Mouse (Mus musculus): ENCODE data around the gene Lancl2. TPM values are rescaled to one million over a fixed set of nuclear protein-coding genes. Genes with fewer than 3 reads are reported as not detected.
A peak's percentile ranks its signal among the peaks of the same experiment; 100 is the strongest.

The Lancl2 gene
- polyA plus RNA-seq (2015; fragmentation: Nextera tagmentation; extraction: Ambion mirVana): 30.8 and 32.8 TPM in 2 replicates

DNA sequence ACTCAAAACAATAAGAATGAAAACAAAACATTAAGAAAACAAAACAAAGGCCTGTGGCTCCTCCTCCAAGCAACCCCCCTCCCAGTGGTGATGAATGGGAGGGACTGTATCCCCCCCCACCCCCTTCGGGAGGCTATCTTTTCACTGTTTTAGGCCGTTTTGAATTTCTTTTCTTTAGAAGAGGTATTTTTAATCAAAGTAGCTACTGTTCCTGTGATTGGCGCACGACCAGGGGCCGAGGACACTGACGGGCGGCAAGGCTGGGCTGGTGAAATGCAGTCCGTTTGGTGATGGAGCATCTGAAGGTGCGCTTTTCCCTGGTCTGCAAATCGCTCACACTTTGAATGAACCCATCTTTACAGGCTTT lies at the start of gene Lancl2:
Gene Lancl2, plus strand, starts transcription at position 165 of the 367 bp plus-strand sequence.
- Histone ChIP-seq H3K27ac (peak within 1 kb of the TSS; percentile 99), H3K9ac (peak within 1 kb of the TSS; percentile 92), H3K4me3 (peak within 1 kb of the TSS; percentile 69), H3K36me3 (no peaks in the 10 kb centered on the region), H3K9me3 (no peaks in the 10 kb centered on the region), H3K4me1 (peaks cover 17% of the 10 kb centered on the region), H3K27me3 (no peaks in the 10 kb centered on the region), H3K4me2 (replicated peaks) (peak within 1 kb of the TSS; percentile 72)
- WGBS: under 1% methylated on average over 10 of the region's 10 CpGs
- peak; percentile 38 for ATAC-seq (ENCODE audit: low FRiP score, low read depth)

GRCm38 (mm10) chr6:57661295-57661694 lies 41.0 kb upstream of the Lancl2 start:
- no peak for ATAC-seq (ENCODE audit: low FRiP score, low read depth)
- Histone ChIP-seq H3K9ac (no peak overlapping the region), H3K4me3 (no peak overlapping the region), H3K4me2 (replicated peaks) (no peak overlapping the region), H3K27ac (no peak overlapping the region), H3K9me3 (no peaks in the 10 kb centered on the region), H3K36me3 (no peaks in the 10 kb centered on the region), H3K27me3 (no peaks in the 10 kb centered on the region), H3K4me1 (no peaks in the 10 kb centered on the region)
- WGBS: 84% methylated on average over 4 of the region's 4 CpGs

DNA sequence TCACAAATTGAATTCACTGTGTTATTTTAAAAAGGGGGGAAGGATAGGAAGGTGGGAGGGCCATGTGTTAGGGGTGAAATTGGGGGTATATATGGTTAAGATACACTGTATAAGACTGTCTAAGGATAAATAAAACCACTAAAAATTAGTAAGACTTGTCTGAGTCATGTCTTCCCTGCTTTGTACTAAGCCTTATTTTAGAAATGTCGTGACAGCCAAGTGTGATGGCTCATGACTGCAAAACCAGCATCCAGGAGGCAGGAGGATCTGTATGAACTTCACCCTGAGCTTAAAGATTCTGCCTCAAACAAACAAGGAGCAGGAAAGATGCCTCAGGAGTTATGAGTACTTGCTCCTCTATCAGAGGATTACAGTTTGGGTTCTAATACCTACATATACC lies 18.2 kb upstream of the Lancl2 start:
- 87% methylated on average over 1 of the region's 1 CpGs for WGBS
- Histone ChIP-seq H3K4me1 (no peaks in the 10 kb centered on the region), H3K27ac (no peak overlapping the region), H3K27me3 (no peaks in the 10 kb centered on the region), H3K9ac (no peak overlapping the region), H3K4me2 (replicated peaks) (no peak overlapping the region), H3K36me3 (peaks cover 35% of the 10 kb centered on the region), H3K9me3 (0 out of 2 replicates have a peak, but pooled peaks cover 4% of the 10 kb centered on the region), H3K4me3 (no peak overlapping the region)
- ATAC-seq (ENCODE audit: low FRiP score, low read depth): no peak

- no peaks in the 10 kb centered on the region for H3K9me3 ChIP-seq
- no peaks in the 10 kb centered on the region for H3K27me3 ChIP-seq
- peaks cover 29% of the 10 kb centered on the region for H3K36me3 ChIP-seq
- H3K4me3 ChIP-seq: peak within 1 kb of the TSS; percentile 78
- H3K9ac ChIP-seq: peak within 1 kb of the TSS; percentile 84
- no peaks in the 10 kb centered on the region for H3K4me1 ChIP-seq
- peak; percentile 97 for ATAC-seq (ENCODE audit: low FRiP score, low read depth)
- peak within 1 kb of the TSS; percentile 90 for H3K27ac ChIP-seq
- peak within 1 kb of the TSS; percentile 64 for H3K4me2 ChIP-seq (replicated peaks)
- WGBS: under 1% methylated on average over 52 of the region's 52 CpGs
These were observed 10.7 kb upstream of the Lancl2 start, which contains the start of gene Pyurf for GRCm38 (mm10) chr6:57691467-57692261. Gene Pyurf (minus strand): TSS chr6:57692078.

DNA sequence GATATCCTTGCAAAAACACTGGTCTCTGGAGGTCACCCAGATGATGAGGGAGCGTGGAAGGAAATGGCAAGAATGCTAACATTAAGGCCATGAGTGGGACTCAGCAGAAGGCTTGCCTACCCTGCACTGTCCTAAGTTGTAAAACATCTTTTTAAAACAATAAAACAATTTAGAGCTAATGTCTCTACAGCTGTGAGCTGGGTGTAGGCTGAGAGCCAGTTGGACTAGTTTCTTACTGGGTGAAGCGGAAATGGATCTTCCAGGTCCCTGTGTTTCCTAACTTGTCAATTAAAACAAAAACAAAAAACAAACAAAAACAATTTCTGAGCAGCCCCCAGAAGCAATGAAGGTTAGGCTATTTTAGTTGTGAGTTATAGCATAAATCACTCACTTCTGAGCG lies 9.2 kb upstream of the Lancl2 start:
- H3K4me3 ChIP-seq: no peak overlapping the region
- no peak for ATAC-seq (ENCODE audit: low FRiP score, low read depth)
- no peaks in the 10 kb centered on the region for H3K4me1 ChIP-seq
- no peaks in the 10 kb centered on the region for H3K27me3 ChIP-seq
- no peak overlapping the region for H3K4me2 ChIP-seq (replicated peaks)
- H3K9ac ChIP-seq: no peak overlapping the region
- H3K36me3 ChIP-seq: peaks cover 15% of the 10 kb centered on the region
- H3K9me3 ChIP-seq: no peaks in the 10 kb centered on the region
- no peak overlapping the region for H3K27ac ChIP-seq
- 88% methylated on average over 3 of the region's 3 CpGs for WGBS

DNA sequence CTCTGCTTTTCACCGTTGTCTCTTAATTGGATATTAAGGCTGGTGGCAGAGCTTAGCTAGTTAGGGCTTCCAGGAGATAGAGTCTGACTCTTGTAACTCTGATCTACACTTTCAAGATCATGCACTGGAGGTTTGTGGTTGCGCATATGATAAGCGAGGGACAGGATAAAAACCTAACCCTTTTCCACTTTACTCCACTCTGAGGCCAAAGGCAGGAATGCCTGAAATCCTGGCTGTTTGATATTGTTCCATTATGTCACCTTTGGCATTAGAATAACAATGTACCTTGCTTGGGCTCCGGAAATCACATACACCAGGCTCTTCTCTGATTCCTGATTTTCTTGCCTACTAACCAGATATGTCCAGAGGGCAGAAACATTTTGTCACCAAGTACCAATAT lies 654 bp upstream of the Lancl2 start:
- Histone ChIP-seq H3K36me3 (no peaks in the 10 kb centered on the region), H3K9me3 (no peaks in the 10 kb centered on the region), H3K4me2 (replicated peaks) (peak overlapping the region; percentile 72), H3K4me3 (peak overlapping the region; percentile 69; the same call in 1 of the 2 replicates), H3K27ac (no peak overlapping the region), H3K9ac (no peak overlapping the region), H3K4me1 (peaks cover 17% of the 10 kb centered on the region), H3K27me3 (no peaks in the 10 kb centered on the region)
- ATAC-seq (ENCODE audit: low FRiP score, low read depth): no peak
- 70% methylated on average over 4 of the region's 4 CpGs for WGBS

DNA sequence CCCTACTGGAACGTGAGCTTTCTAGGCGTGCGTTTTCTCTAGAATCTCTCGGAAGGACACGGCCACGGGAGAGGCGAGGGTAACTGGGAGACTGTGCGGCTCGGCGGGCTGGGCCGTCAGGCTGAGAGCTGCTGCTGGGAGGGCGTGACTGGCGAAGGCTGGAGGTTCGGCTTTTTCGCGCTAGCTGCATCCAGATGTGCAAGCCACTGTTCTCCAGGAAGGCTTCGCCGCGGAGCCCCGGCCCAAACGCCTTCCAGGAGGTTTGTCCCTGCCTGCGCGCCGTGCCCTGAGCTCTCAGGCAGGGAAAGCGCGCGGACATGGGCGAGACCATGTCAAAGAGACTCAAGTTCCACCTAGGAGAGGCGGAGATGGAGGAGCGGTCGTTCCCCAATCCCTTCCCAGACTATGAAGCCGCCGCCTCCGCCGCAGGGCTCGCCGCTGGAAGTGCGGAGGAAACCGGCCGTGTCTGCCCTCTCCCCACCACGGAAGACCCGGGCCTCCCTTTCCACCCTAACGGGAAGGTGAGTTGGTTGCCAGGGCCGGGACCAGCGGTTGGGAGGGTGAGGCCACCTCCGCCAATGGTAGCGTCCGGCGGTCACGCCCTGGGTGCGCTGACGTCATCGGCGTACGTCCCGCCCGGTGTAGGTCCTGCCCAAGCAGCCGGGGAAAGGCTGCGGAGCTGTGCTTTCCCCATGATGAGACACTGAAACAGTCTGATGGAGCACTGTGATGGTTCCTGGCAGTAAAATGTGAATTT lies 581 bp downstream of the Lancl2 start:
- Histone ChIP-seq H3K9ac (peak overlapping the region; percentile 92), H3K9me3 (no peaks in the 10 kb centered on the region), H3K4me3 (peak overlapping the region; percentile 69), H3K36me3 (no peaks in the 10 kb centered on the region), H3K4me1 (peaks cover 17% of the 10 kb centered on the region), H3K27ac (peak overlapping the region; percentile 99), H3K27me3 (no peaks in the 10 kb centered on the region), H3K4me2 (replicated peaks) (peak overlapping the region; percentile 72)
- peak; percentile 98 for ATAC-seq (ENCODE audit: low FRiP score, low read depth)
- under 1% methylated on average over 59 of the region's 59 CpGs for WGBS

DNA sequence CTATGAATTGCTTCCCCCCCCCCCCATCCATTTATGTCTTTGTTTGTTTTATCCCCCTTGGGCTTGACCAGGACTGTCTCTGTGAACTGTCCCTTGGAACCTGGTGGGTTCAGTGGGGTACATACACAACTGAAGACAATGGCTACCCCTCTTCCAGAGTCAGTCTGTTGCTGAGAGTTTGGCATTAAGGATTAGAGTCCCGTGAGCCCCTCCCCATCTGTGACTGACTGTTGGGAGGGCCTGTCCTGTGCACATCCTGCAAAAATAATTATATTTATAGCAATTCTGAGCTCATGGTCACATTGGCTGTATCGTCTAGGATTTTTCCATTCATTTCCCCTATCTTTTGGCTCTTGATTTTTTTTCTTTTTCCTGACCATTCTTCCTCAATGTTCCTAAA lies 1.4 kb downstream of the Lancl2 start:
- Histone ChIP-seq H3K9me3 (no peaks in the 10 kb centered on the region), H3K9ac (peak overlapping the region; percentile 92), H3K27ac (peak overlapping the region; percentile 99; the same call in 1 of the 2 replicates), H3K4me3 (peak overlapping the region; percentile 69), H3K4me2 (replicated peaks) (peak overlapping the region; percentile 72), H3K36me3 (no peaks in the 10 kb centered on the region), H3K27me3 (no peaks in the 10 kb centered on the region), H3K4me1 (peaks cover 17% of the 10 kb centered on the region)
- ATAC-seq (ENCODE audit: low FRiP score, low read depth): peak; percentile 24
- WGBS: 26% methylated on average over 2 of the region's 2 CpGs

DNA sequence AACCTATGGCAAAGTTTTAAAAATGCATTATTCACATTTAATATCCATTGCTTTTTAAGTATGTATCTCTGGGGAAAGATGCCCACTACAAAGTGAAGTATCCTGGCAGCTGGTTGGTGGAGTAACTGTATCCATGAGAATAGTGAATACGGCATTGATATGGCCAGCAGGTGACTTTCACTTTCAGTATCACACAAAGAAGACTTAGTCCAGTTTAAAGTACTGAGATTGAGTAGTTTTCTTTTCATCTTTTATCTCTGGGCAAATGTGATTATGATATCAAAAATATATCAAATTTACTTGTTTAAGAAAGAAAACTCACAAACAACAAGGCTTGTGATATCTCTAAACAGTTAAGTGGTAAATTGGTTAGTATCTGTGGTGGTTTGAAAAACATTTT lies 4.4 kb downstream of the Lancl2 start:
- H3K27me3 ChIP-seq: no peaks in the 10 kb centered on the region
- WGBS: 96% methylated on average over 1 of the region's 1 CpGs
- H3K4me1 ChIP-seq: peaks cover 14% of the 10 kb centered on the region
- no peak overlapping the region for H3K27ac ChIP-seq
- no peaks in the 10 kb centered on the region for H3K36me3 ChIP-seq
- no peak overlapping the region for H3K9ac ChIP-seq
- no peak for ATAC-seq (ENCODE audit: low FRiP score, low read depth)
- no peaks in the 10 kb centered on the region for H3K9me3 ChIP-seq
- no peak overlapping the region for H3K4me3 ChIP-seq
- H3K4me2 ChIP-seq (replicated peaks): no peak overlapping the region

- ATAC-seq (ENCODE audit: low FRiP score, low read depth): no peak
- Histone ChIP-seq H3K36me3 (peaks cover 10% of the 10 kb centered on the region), H3K9ac (no peak overlapping the region), H3K9me3 (no peaks in the 10 kb centered on the region), H3K4me2 (replicated peaks) (no peak overlapping the region), H3K27me3 (no peaks in the 10 kb centered on the region), H3K4me1 (no peaks in the 10 kb centered on the region), H3K27ac (no peak overlapping the region), H3K4me3 (no peak overlapping the region)
- whole genome bisulfite sequencing: 27% methylated on average over 1 of the region's 1 CpGs
These were observed 9.4 kb downstream of the Lancl2 start for GRCm38 (mm10) chr6:57711726-57712125.

- H3K4me1 ChIP-seq: no peaks in the 10 kb centered on the region
These were observed 19.0 kb downstream of the Lancl2 start for GRCm38 (mm10) chr6:57721347-57721746.

GRCm38 (mm10) chr6:57742749-57743148 lies 40.4 kb downstream of the Lancl2 start:
- Histone ChIP-seq H3K9ac (no peak overlapping the region), H3K36me3 (peaks cover 17% of the 10 kb centered on the region; the same call in 1 of the 2 replicates), H3K27ac (no peak overlapping the region), H3K4me2 (replicated peaks) (no peak overlapping the region), H3K9me3 (no peaks in the 10 kb centered on the region), H3K4me1 (no peaks in the 10 kb centered on the region), H3K4me3 (no peak overlapping the region), H3K27me3 (no peaks in the 10 kb centered on the region)
- no peak for ATAC-seq (ENCODE audit: low FRiP score, low read depth)
- 88% methylated on average over 1 of the region's 1 CpGs for WGBS

More at GRCm38 (mm10) chr6:57721347-57721746, 19.0 kb downstream of the Lancl2 start:
- Histone ChIP-seq H3K36me3 (peaks cover 20% of the 10 kb centered on the region), H3K9me3 (no peaks in the 10 kb centered on the region), H3K4me2 (replicated peaks) (no peak overlapping the region), H3K9ac (no peak overlapping the region), H3K27ac (no peak overlapping the region), H3K27me3 (no peaks in the 10 kb centered on the region), H3K4me3 (no peak overlapping the region)
- ATAC-seq (ENCODE audit: low FRiP score, low read depth): no peak
- WGBS: 87% methylated on average over 1 of the region's 1 CpGs

All from limb, embryonic 13.5 days (tissue).